Mouse (Mus musculus) spleen, adult 2 months (tissue): Measurements from ENCODE around the gene Unc93b1. TPM values are rescaled to one million over a fixed set of nuclear protein-coding genes. Genes with fewer than 3 reads are reported as not detected.

ENCODE experiments used
- DNase-seq, 2 experiments: peaks; one replicate each; pipeline versions ENCODE4 v3.0.0 to v3.0.0-alpha.2; 2012 to 2021; ENCODE audit warnings: low spot score in 2 of 2, low read depth in 1 of 2
- H3K27ac ChIP-seq: fragments of 200-500 bp; 2 replicates; pipeline ENCODE4 v1.5.1; 2012; ENCODE audit warnings: low read length, inconsistent platforms; ENCODE audit not compliant: insufficient read depth
- H3K27me3 ChIP-seq: fragments of 200-500 bp; 2 replicates; pipeline ENCODE4 v1.6.1; 2012; ENCODE audit warnings: mild to moderate bottlenecking, moderate library complexity, low read length, inconsistent platforms; ENCODE audit not compliant: control insufficient read depth, insufficient read depth
- H3K36me3 ChIP-seq: fragments of 200-500 bp; 2 replicates; pipeline ENCODE4 v1.6.1; 2012; ENCODE audit warnings: mild to moderate bottlenecking, low read length, inconsistent platforms; ENCODE audit not compliant: control insufficient read depth, insufficient read depth
- H3K4me1 ChIP-seq: fragments of 200-500 bp; 2 replicates; pipeline ENCODE4 v1.6.1; 2011; ENCODE audit warnings: inconsistent platforms; ENCODE audit not compliant: control insufficient read depth, insufficient read depth, insufficient read length
- H3K4me3 ChIP-seq: fragments of 200-500 bp; 2 replicates; pipeline ENCODE4 v1.5.1; 2011; ENCODE audit warnings: mild to moderate bottlenecking, inconsistent platforms; ENCODE audit not compliant: insufficient read depth, insufficient read length; ENCODE audit errors: extremely low read depth
- CTCF ChIP-seq: fragments of 200-500 bp; IDR thresholded peaks from 2 replicates; pipeline ENCODE4 v1.5.1; 2011; ENCODE audit warnings: mild to moderate bottlenecking, inconsistent platforms; ENCODE audit not compliant: insufficient read depth, insufficient read length, insufficient replicate concordance; ENCODE audit errors: extremely low read depth
- POLR2A ChIP-seq: fragments of 200-500 bp; IDR thresholded peaks from 2 replicates; pipeline ENCODE4 v1.6.1; 2011; ENCODE audit warnings: low read depth, low read length, inconsistent platforms
- WGBS: fragments of 180-500 bp; shearing (Covaris S2); methylation state at CpG from one replicate; pipeline ENCODE4 v1.1.7; 2018; 5-methylcytosine and 5-hydroxymethylcytosine counted together
- polyA plus RNA-seq: library from polyadenylated mRNA; depleted of rRNA; stranded (reverse); fragments of >200 nt; gene quantifications from 2 replicates; pipeline ENCODE4 v1.2.3, GENCODE M21; 2012

Unc93b1 gene
- polyA plus RNA-seq, 1 experiment: 753 TPM

- 78% methylated on average over 4 of the region's 4 CpGs for WGBS
- no peak for TF ChIP-seq POLR2A
- no peak for TF ChIP-seq CTCF
- Histone ChIP-seq H3K27me3 (no peaks in the 10 kb centered on the region), H3K4me1 (peaks cover 37% of the 10 kb centered on the region), H3K36me3 (no peaks in the 10 kb centered on the region), H3K4me3 (no peak overlapping the region), H3K27ac (peak overlapping the region; percentile 81)
- DNase-seq: no peak
These were observed 6.2 kb upstream of the Unc93b1 start for GRCm38 (mm10) chr19:3928779-3929178.

- 21% methylated on average over 12 of the region's 12 CpGs for WGBS
- DNase-seq: no peak
- TF ChIP-seq POLR2A: no peak
- TF ChIP-seq CTCF: no peak
- H3K4me1 ChIP-seq: peaks cover 36% of the 10 kb centered on the region; the same call in 1 of the 2 replicates
- peak within 1 kb of the TSS; percentile 81 for H3K27ac ChIP-seq
- H3K27me3 ChIP-seq: no peaks in the 10 kb centered on the region
- H3K36me3 ChIP-seq: no peaks in the 10 kb centered on the region
- peak within 1 kb of the TSS; percentile 53; the same call in 1 of the 2 replicates for H3K4me3 ChIP-seq
These were observed 5.6 kb upstream of the Unc93b1 start, which contains the start of gene Aldh3b1 for GRCm38 (mm10) chr19:3929211-3929941. TSS of gene Aldh3b1 (minus strand) at chr19:3929808.

DNA sequence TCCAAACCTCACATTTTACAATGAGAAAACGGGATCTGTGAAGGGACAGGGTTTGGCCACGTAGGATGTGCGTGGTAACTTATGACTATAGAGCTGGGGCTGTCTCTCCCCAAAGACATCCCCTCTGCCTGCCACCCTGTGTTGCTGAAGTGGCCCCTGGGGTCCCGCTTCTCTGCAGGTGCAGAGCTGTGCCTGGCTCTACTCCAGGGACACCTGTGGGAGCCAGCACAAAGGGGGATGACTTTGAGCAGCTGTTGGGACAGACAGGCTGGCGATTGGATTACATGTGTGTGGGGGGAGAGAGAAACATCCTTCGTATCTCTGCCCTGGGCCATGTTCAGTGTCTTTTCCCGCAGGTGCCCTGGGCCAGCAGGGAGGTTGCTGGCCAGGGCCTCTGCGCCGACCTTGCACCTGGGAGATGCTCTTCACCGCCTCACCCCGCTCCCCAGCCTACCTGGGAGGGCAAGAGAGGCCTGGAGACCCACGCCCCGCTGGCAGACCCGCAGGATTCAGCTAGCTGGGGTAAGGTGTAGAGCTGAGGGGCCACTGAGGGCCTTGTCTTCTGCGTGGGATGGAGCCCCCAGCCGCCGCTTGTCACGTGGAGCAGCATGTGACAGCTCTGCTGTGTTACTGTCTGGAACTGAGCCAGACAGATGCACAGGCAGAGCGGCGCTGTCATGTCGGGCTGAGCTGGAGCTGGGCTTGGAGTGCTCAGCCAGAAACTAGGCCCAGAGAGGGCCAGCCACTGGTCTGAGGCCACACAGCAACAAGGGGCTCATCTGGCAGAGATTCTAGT is 4.5 kb upstream of the Unc93b1 start:
- peak overlapping the region; percentile 81 for H3K27ac ChIP-seq
- 35% methylated on average over 21 of the region's 21 CpGs for WGBS

DNA sequence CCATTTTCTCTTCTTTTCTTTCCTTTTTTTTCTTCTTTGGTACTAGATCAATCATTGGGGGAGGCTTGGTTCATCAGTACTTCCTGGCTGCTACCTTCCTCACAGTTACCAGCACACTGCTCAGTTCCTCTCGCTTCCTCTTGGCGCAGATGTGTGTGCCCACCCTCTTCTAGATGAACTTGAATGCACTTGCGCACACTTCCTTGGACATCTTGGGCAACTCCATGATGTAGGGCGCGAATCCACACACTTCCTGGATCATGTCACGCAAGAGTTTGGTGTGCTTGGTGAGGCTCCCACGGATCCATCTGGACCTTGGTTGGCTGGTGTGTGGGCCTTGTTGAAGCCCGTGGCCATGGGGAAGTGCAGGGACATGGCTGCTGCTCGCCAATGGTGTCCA is 3.3 kb upstream of the Unc93b1 start:
- TF ChIP-seq CTCF (no peak), POLR2A (no peak; the same call in 1 of the 2 replicates)
- Histone ChIP-seq H3K4me3 (no peak overlapping the region), H3K27me3 (no peaks in the 10 kb centered on the region), H3K36me3 (0 out of 2 replicates have a peak, but pooled peaks cover 1% of the 10 kb centered on the region), H3K4me1 (peaks cover 34% of the 10 kb centered on the region; the same call in 1 of the 2 replicates), H3K27ac (peak overlapping the region; percentile 81)
- 53% methylated on average over 9 of the region's 9 CpGs for WGBS
- DNase-seq: no peak

More for the DNA sequence above, 4.5 kb upstream of the Unc93b1 start:
- peak overlapping the region; percentile 53; the same call in 1 of the 2 replicates for H3K4me3 ChIP-seq
- TF ChIP-seq CTCF (no peak), POLR2A (peak; percentile 29; the same call in 1 of the 2 replicates)
- no peaks in the 10 kb centered on the region for H3K27me3 ChIP-seq
- peaks cover 36% of the 10 kb centered on the region; the same call in 1 of the 2 replicates for H3K4me1 ChIP-seq
- H3K36me3 ChIP-seq: no peaks in the 10 kb centered on the region
- DNase-seq: no peak

GRCm38 (mm10) chr19:3935896-3936850 is 1.2 kb downstream of the Unc93b1 start:
- Histone ChIP-seq H3K36me3 (peaks cover 5% of the 10 kb centered on the region), H3K4me3 (peak overlapping the region; percentile 96), H3K4me1 (peaks cover 13% of the 10 kb centered on the region; the same call in 1 of the 2 replicates), H3K27me3 (no peaks in the 10 kb centered on the region), H3K27ac (peak overlapping the region; percentile 98)
- DNase-seq: peak in 1 of 2 experiments; percentile 89
- 3% methylated on average over 22 of the region's 22 CpGs for WGBS
- TF ChIP-seq CTCF (no peak), POLR2A (peak; percentile 49)

- 62% methylated on average over 7 of the region's 7 CpGs for WGBS
- Histone ChIP-seq H3K36me3 (peaks cover 27% of the 10 kb centered on the region), H3K27ac (peak overlapping the region; percentile 37), H3K4me1 (peaks cover 21% of the 10 kb centered on the region), H3K27me3 (no peaks in the 10 kb centered on the region), H3K4me3 (no peak overlapping the region)
- DNase-seq: no peak
- no peak for TF ChIP-seq POLR2A
- no peak for TF ChIP-seq CTCF
These were observed 7.3 kb downstream of the Unc93b1 start for GRCm38 (mm10) chr19:3942315-3942714.
